Mouse (Mus musculus) liver, embryonic 11.5 days (tissue): ENCODE measurements around the gene Glod4. TPM values are rescaled to one million over a fixed set of nuclear protein-coding genes. Genes with fewer than 3 reads are reported as not detected.
A peak's percentile ranks its signal among the peaks of the same experiment; 100 is the strongest.

Experiments
- ATAC-seq: fragments of 200-750 bp; cut with Nextera tagmentation; replicated peaks from 2 replicates; pipeline ENCODE4 v1.8.0; 2017; ENCODE audit warnings: moderate number of reproducible peaks, mild to moderate bottlenecking, moderate TSS enrichment, moderate library complexity; ENCODE audit not compliant: low FRiP score
- DNase-seq: peaks from one replicate; pipeline ENCODE4 v3.0.0-alpha.2; 2017; ENCODE audit warnings: low spot score
- H3K27ac ChIP-seq: fragments of 300-500 bp; sonication (generic); 2 replicates; pipeline ENCODE4 v1.5.1; 2014; ENCODE audit warnings: mild to moderate bottlenecking, low read depth, low read length, control low read depth
- H3K27me3 ChIP-seq: fragments of 300-500 bp; sonication (generic); replicated peaks from 2 replicates; pipeline ENCODE4 v1.6.1; 2014; ENCODE audit warnings: low read length, mixed read lengths; ENCODE audit not compliant: control insufficient read depth, insufficient read depth
- H3K36me3 ChIP-seq: fragments of 300-500 bp; sonication (generic); 2 replicates; pipeline ENCODE4 v1.6.1; 2014; ENCODE audit warnings: mild to moderate bottlenecking, low read length, moderate library complexity, mixed read lengths; ENCODE audit not compliant: control insufficient read depth, insufficient read depth
- H3K4me1 ChIP-seq: fragments of 300-500 bp; sonication (generic); replicated peaks from 2 replicates; pipeline ENCODE4 v1.6.1; 2014; ENCODE audit warnings: low read length, mixed read lengths; ENCODE audit not compliant: control insufficient read depth, insufficient read depth
- H3K4me2 ChIP-seq: fragments of 300-500 bp; sonication (generic); 2 replicates; pipeline ENCODE4 v1.6.1; 2014; ENCODE audit warnings: mild to moderate bottlenecking, control low read depth, moderate library complexity
- H3K4me3 ChIP-seq: fragments of 300-500 bp; sonication (generic); 2 replicates; pipeline ENCODE4 v1.5.1; 2014; ENCODE audit warnings: low read depth, low read length, control low read depth
- H3K9ac ChIP-seq: fragments of 300-500 bp; sonication (generic); 2 replicates; pipeline ENCODE4 v1.6.1; 2014; ENCODE audit warnings: low read depth, low read length, control low read depth
- H3K9me3 ChIP-seq: fragments of 300-500 bp; sonication (generic); 2 replicates; pipeline ENCODE4 v1.6.1; 2016; ENCODE audit warnings: low read length, inconsistent platforms, mixed read lengths; ENCODE audit not compliant: control insufficient read depth
- WGBS: fragments of 180-500 bp; shearing (Covaris S2); extraction: QIAGEN DNeasy Blood & Tissue Kit; methylation state at CpG from one replicate; pipeline ENCODE4 v1.1.7; 2014; 5-methylcytosine and 5-hydroxymethylcytosine counted together
- polyA plus RNA-seq: library from polyadenylated mRNA; unstranded; fragments of >200 nt; fragmentation: Nextera tagmentation; extraction: Ambion mirVana; gene quantifications from 2 replicates; pipeline ENCODE4 v1.2.1, GENCODE M21; 2014

The Glod4 gene
- polyA plus RNA-seq, 1 experiment from 2014 or later = 137 TPM

GRCm38 (mm10) chr11:76201761-76202674, 41.5 kb downstream of the Glod4 start:
- H3K27ac ChIP-seq = no peak overlapping the region
- H3K9me3 ChIP-seq = no peaks in the 10 kb centered on the region
- ATAC-seq (peak; percentile 94), DNase-seq (peak; percentile 81)
- H3K4me2 ChIP-seq = peak overlapping the region; percentile 100
- H3K4me3 ChIP-seq = peak overlapping the region; percentile 81
- no peaks in the 10 kb centered on the region for H3K36me3 ChIP-seq
- WGBS = under 1% methylated on average over 89 of the region's 90 CpGs
- peak overlapping the region; percentile 78 for H3K9ac ChIP-seq
- H3K27me3 ChIP-seq = peaks cover 16% of the 10 kb centered on the region; the same call in 1 of the 2 replicates
- H3K4me1 ChIP-seq = peaks cover 11% of the 10 kb centered on the region

- H3K9ac ChIP-seq = no peak overlapping the region
- no peak for DNase-seq
- WGBS = 53% methylated on average over 8 of the region's 8 CpGs
- H3K4me3 ChIP-seq = no peak overlapping the region
- no peak overlapping the region for H3K27ac ChIP-seq
- no peaks in the 10 kb centered on the region for H3K36me3 ChIP-seq
- no peaks in the 10 kb centered on the region for H3K9me3 ChIP-seq
- no peaks in the 10 kb centered on the region for H3K4me1 ChIP-seq
- H3K4me2 ChIP-seq = no peak overlapping the region
- no peak for ATAC-seq
- H3K27me3 ChIP-seq = peaks cover 7% of the 10 kb centered on the region; the same call in 1 of the 2 replicates
Observed at GRCm38 (mm10) chr11:76196977-76197469, 46.5 kb downstream of the Glod4 start.

GRCm38 (mm10) chr11:76196275-76196976, 47.1 kb downstream of the Glod4 start:
- Histone ChIP-seq H3K9ac (no peak overlapping the region), H3K4me1 (no peaks in the 10 kb centered on the region), H3K4me3 (no peak overlapping the region), H3K36me3 (no peaks in the 10 kb centered on the region), H3K27ac (no peak overlapping the region), H3K27me3 (peaks cover 3% of the 10 kb centered on the region; the same call in 1 of the 2 replicates), H3K9me3 (no peaks in the 10 kb centered on the region), H3K4me2 (no peak overlapping the region)
- ATAC-seq (no peak), DNase-seq (no peak)
- 63% methylated on average over 8 of the region's 8 CpGs for WGBS

GRCm38 (mm10) chr11:76186908-76187307, 56.6 kb downstream of the Glod4 start:
- Histone ChIP-seq H3K9me3 (no peaks in the 10 kb centered on the region), H3K4me1 (no peaks in the 10 kb centered on the region), H3K4me2 (no peak overlapping the region), H3K36me3 (no peaks in the 10 kb centered on the region), H3K9ac (no peak overlapping the region), H3K4me3 (no peak overlapping the region), H3K27me3 (no peaks in the 10 kb centered on the region), H3K27ac (no peak overlapping the region)
- ATAC-seq = no peak
- WGBS = 81% methylated on average over 6 of the region's 6 CpGs
- no peak for DNase-seq

GRCm38 (mm10) chr11:76183745-76184144, 59.8 kb downstream of the Glod4 start:
- H3K27me3 ChIP-seq = no peaks in the 10 kb centered on the region
- no peak overlapping the region for H3K4me2 ChIP-seq
- no peak overlapping the region for H3K4me3 ChIP-seq
- no peaks in the 10 kb centered on the region; the same call in 1 of the 2 replicates for H3K4me1 ChIP-seq
- H3K27ac ChIP-seq = no peak overlapping the region
- H3K36me3 ChIP-seq = no peaks in the 10 kb centered on the region
- ATAC-seq (no peak), DNase-seq (no peak)
- WGBS = 85% methylated on average over 4 of the region's 4 CpGs
- H3K9ac ChIP-seq = no peak overlapping the region
- no peaks in the 10 kb centered on the region for H3K9me3 ChIP-seq

GRCm38 (mm10) chr11:76180146-76180540, 63.4 kb downstream of the Glod4 start:
- DNase-seq (no peak), ATAC-seq (no peak)
- H3K4me3 ChIP-seq = peak overlapping the region; percentile 84
- peak overlapping the region; percentile 53; the same call in 1 of the 2 replicates for H3K27ac ChIP-seq
- no peaks in the 10 kb centered on the region for H3K9me3 ChIP-seq
- 15% methylated on average over 7 of the region's 7 CpGs for WGBS
- no peaks in the 10 kb centered on the region for H3K27me3 ChIP-seq
- peak overlapping the region; percentile 85 for H3K4me2 ChIP-seq
- H3K36me3 ChIP-seq = no peaks in the 10 kb centered on the region
- H3K4me1 ChIP-seq = peaks cover 5% of the 10 kb centered on the region; the same call in 1 of the 2 replicates
- H3K9ac ChIP-seq = peak overlapping the region; percentile 86

- H3K27ac ChIP-seq = peak within 1 kb of the TSS; percentile 53
- peak; percentile 91 for DNase-seq
- H3K9ac ChIP-seq = peak within 1 kb of the TSS; percentile 86
- H3K9me3 ChIP-seq = no peaks in the 10 kb centered on the region
- peak; percentile 92 for ATAC-seq
- under 1% methylated on average over 37 of the region's 37 CpGs for WGBS
- peak within 1 kb of the TSS; percentile 84 for H3K4me3 ChIP-seq
- peaks cover 5% of the 10 kb centered on the region; the same call in 1 of the 2 replicates for H3K4me1 ChIP-seq
- H3K4me2 ChIP-seq = peak within 1 kb of the TSS; percentile 85
- no peaks in the 10 kb centered on the region for H3K27me3 ChIP-seq
- no peaks in the 10 kb centered on the region for H3K36me3 ChIP-seq
Observed at GRCm38 (mm10) chr11:76179495-76180145, 63.9 kb downstream of the Glod4 start, which contains the start of the genes Vps53 and Fam57a. TSS of gene Vps53 (minus strand) at chr11:76179647. TSS of gene Fam57a (plus strand) at chr11:76179671.
